Mouse (Mus musculus): ENCODE measurements at regions not wholly inside any gene's neighbourhood (a gene's known extent, or its start where the extent isn't known, plus 50 kb on each side); places are given as distances from the start of the nearest gene placed in this dataset.
A peak's percentile ranks its signal among the peaks of the same experiment; 100 is the strongest.

DNA sequence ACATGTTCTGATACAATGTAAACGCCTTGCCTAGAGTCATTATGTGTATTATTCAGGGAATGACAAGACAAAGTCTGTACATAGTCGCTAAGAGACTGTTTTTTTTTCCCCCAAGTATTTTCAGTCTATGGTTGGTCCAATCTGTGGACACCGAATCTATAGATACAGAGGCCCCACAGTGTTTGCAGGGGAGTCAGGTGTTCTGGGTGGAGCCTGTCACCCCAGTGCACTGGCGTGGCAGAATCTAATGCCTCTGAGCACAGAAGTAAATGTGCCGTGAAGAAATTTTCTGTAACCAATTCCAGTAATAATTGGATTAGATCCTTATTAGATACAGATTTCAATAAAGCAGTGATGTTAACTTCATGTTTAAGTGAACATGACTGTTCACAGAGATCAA lies 1130.1 kb upstream of the Gulo start:
- no peak for DNase-seq

DNA sequence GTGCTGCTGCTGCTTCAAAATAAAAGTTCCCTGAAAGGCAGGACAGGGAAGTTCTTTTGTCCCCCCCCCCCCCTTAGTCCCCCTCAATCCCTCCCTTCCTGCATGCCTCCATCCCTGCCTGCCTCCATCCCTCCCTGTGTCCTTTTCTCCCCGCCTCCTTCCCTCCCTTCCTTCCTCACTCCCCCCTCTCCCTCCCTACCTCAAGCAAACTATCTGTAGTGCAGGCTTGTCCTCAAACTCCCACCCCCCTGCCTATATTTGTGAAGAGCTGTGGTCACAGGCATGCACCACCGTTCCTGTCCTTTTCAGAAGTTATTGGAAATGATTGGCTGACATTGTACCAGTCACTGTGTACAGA lies 1127.1 kb upstream of the Gulo start:
- no peak for DNase-seq

DNA sequence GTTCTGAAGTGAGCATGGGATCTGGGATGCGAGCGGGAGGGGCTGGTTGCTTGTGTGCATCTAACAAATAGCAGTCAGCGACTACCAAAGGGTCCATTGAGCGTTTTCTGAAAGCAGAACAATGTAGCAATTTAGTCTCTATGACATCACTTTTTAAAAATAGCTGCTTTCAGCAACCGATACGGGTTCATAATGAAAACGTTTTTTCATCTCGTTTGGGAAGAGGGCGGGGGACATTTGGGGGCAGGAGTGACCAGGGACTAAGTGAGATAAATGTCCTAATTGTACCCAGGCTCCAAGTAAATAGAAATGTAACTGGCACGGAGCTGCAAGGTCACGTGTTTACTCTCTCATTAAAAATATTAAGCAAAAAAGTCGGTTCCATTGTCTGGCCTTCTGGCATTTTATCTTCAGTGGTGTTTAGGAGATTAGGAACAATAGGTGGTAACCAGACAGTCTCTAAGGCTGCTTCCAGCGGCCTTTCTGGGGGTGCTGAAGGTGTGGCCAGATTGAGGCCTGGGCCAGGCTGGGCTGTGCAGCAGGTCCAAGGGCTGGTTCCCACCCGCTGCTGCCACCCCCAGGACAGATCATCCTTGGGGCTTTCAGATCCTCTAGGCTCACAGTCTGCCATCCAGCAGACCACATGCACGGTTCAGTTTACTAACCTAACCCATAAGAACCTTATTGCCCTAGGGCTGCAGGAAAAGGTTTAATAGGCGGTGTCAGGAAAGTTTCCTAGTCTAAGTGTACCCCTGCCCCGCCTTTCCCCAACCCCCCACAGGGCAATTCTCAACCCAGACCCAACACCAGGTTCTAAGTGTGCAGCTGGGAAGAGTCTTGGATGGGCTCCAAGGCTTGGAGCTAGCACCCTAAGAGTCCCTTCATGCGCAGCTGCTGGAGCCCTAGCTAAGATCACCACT lies 1126.5 kb upstream of the Gulo start:
- peak; percentile 92 for DNase-seq

DNA sequence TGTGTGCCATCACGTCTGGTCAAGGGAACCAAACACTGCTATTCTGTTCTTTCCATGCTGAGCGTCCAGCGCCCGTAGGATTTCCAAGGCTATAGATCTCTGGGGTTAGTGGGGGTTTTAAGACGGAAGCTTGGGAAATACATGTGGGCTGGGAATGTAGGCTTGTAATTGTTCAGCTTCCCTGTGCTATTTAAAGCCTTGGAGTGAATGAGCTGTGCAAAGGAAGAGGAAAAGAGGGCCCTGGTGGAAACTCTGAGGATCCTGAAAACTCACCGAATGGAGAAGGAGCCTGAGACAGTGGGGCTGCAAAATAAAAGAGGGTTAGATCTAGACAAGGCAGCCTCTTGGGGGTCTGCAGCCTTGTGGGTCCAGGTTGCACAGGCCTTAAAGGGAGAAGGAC lies 1124.2 kb upstream of the Gulo start:
- DNase-seq = no peak

DNA sequence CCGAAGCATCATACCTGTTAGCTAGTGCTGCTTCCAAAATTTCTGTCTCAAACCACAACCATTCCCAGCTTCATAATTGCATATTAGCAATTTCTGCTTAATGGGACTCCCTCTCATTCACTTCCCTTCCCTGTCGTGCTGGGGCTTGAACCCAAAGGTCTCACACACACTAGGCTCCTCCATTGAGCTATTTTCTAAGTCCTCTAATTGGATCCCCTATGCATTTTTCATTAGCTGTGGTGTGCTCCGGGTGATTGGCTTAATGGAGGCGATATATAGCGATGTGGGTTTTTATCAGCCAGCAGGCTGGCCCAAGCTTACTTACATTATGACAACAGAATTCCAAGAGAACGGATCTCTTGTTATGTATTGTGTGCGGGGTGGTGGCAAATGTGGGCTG lies 1118.1 kb upstream of the Gulo start:
- no peak for DNase-seq

DNA sequence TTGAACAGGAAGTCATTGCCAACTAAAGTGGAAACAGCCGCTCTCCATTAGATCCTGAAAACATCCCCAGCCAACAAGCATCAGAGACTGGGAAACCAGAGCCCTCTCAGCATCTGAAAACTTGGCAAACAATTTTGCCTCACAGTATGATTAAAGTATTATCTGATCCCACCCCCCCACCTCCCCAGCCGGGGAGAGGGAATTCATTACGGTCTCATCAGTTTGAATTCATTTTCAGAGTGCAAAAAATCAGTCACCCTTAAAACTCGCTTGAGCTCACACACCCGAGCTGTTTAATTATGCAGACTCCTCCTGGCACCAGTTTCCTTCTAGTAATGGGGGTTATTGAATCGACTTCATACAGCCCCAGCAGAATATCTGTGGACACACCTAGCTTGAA lies 1117.2 kb upstream of the Gulo start:
- DNase-seq = no peak

DNA sequence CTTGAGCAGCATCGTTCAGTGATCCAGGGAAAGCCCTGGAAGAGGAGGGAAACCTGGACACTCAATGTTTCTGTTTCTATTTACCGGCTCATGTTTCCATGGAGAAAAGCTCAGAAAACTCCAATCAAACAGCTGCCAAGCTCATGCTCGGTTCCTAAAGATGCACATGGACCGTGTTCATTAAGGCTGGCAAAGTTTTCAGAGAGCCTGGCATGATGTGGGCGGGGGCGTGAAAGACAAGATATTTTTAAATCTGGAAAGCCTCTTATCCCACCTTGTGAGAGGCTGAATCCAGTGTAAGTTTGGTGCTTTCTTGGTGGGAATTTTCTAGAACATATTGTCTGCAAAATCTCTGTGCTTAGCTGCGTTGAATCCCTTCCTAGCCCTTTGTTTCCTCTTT lies 1114.3 kb upstream of the Gulo start:
- peak; percentile 71 for DNase-seq

All from layer of hippocampus, adult 9-11 months (tissue).